Mouse (Mus musculus) hindbrain, embryonic 16.5 days (tissue): ENCODE measurements around the gene Wdfy3. TPM values are rescaled to one million over a fixed set of nuclear protein-coding genes. Genes with fewer than 3 reads are reported as not detected.

ENCODE experiments used
- ATAC-seq: fragments of 200-750 bp; cut with Nextera tagmentation; 2 replicates; pipeline ENCODE4 v1.8.0; 2017; ENCODE audit warnings: moderate TSS enrichment, moderate library complexity
- H3K27ac ChIP-seq: fragments of 300-500 bp; sonication (generic); 2 replicates; pipeline ENCODE4 v1.5.1; 2014; ENCODE audit warnings: low read depth, mild to moderate bottlenecking, control low read depth, low read length, moderate library complexity
- H3K27me3 ChIP-seq: fragments of 300-500 bp; sonication (generic); replicated peaks from 2 replicates; pipeline ENCODE4 v1.6.1; 2014; ENCODE audit warnings: low read length; ENCODE audit not compliant: control insufficient read depth, insufficient read depth
- H3K36me3 ChIP-seq: fragments of 300-500 bp; sonication (generic); 2 replicates; pipeline ENCODE4 v1.6.1; 2014; ENCODE audit warnings: mild to moderate bottlenecking, low read length, moderate library complexity, mixed read lengths; ENCODE audit not compliant: control insufficient read depth, insufficient read depth
- H3K4me1 ChIP-seq: fragments of 300-500 bp; sonication (generic); 2 replicates; pipeline ENCODE4 v1.6.1; 2014; ENCODE audit warnings: low read depth, low read length; ENCODE audit not compliant: control insufficient read depth, insufficient read depth
- H3K4me2 ChIP-seq: fragments of 300-500 bp; sonication (generic); 2 replicates; pipeline ENCODE4 v1.6.1; 2014; ENCODE audit warnings: mild to moderate bottlenecking, low read length, control low read depth, moderate library complexity
- H3K4me3 ChIP-seq: fragments of 300-500 bp; sonication (generic); 2 replicates; pipeline ENCODE4 v1.5.1; 2014; ENCODE audit warnings: mild to moderate bottlenecking, low read length, control low read depth, moderate library complexity
- H3K9ac ChIP-seq: fragments of 300-500 bp; sonication (generic); 2 replicates; pipeline ENCODE4 v1.6.1; 2014; ENCODE audit warnings: low read depth, mild to moderate bottlenecking, control low read depth, low read length, moderate library complexity
- H3K9me3 ChIP-seq: fragments of 300-500 bp; sonication (generic); 2 replicates; pipeline ENCODE4 v1.6.1; 2014; ENCODE audit warnings: mild to moderate bottlenecking, low read length, moderate library complexity; ENCODE audit not compliant: control insufficient read depth
- WGBS: fragments of 180-500 bp; shearing (Covaris S2); extraction: QIAGEN DNeasy Blood & Tissue Kit; methylation state at CpG from one replicate; pipeline ENCODE4 v1.1.7; 2014; 5-methylcytosine and 5-hydroxymethylcytosine counted together
- polyA plus RNA-seq: library from polyadenylated mRNA; unstranded; fragments of >200 nt; fragmentation: Nextera tagmentation; extraction: Ambion mirVana; gene quantifications from 2 replicates; pipeline ENCODE4 v1.2.1, GENCODE M21; 2015

The Wdfy3 gene
- polyA plus RNA-seq, 1 experiment from 2014 or later, result 22.5 TPM

DNA sequence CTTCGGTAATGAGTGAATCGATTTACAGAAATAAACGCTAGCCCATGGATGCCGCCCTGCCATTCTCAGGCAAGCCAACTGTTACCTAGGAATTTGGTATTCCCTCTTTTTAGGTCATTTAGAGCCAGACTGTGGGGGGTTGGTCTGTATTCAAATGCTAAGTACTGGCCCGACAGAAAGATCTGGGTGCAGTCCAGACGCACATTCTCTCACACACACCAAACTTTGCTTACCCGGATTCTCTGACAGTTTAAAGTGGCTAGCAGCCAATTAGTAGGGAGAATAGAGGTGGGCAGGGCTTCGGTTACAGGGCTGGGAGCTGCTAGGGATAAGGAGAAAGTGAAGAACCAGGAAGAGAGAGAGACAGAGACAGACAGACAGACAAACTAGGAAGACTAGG is 55.5 kb downstream of the Wdfy3 start:
- H3K4me2 ChIP-seq, result no peak overlapping the region
- H3K27ac ChIP-seq, result no peak overlapping the region
- no peaks in the 10 kb centered on the region for H3K9me3 ChIP-seq
- no peak overlapping the region for H3K9ac ChIP-seq
- H3K4me1 ChIP-seq, result no peaks in the 10 kb centered on the region
- ATAC-seq, result peak; percentile 78
- no peaks in the 10 kb centered on the region for H3K27me3 ChIP-seq
- H3K36me3 ChIP-seq, result 0 out of 2 replicates have a peak, but pooled peaks cover 2% of the 10 kb centered on the region
- H3K4me3 ChIP-seq, result no peak overlapping the region
- WGBS, result 67% methylated on average over 8 of the region's 8 CpGs

GRCm38 (mm10) chr5:102013781-102014180 is 55.9 kb downstream of the Wdfy3 start:
- H3K27ac ChIP-seq, result no peak overlapping the region
- H3K36me3 ChIP-seq, result peaks cover 2% of the 10 kb centered on the region; the same call in 1 of the 2 replicates
- H3K4me1 ChIP-seq, result no peaks in the 10 kb centered on the region
- no peaks in the 10 kb centered on the region for H3K27me3 ChIP-seq
- ATAC-seq, result peak; percentile 35; the same call in 1 of the 2 replicates
- no peaks in the 10 kb centered on the region for H3K9me3 ChIP-seq
- no peak overlapping the region for H3K9ac ChIP-seq
- H3K4me2 ChIP-seq, result no peak overlapping the region
- WGBS, result 71% methylated on average over 7 of the region's 7 CpGs
- no peak overlapping the region for H3K4me3 ChIP-seq

GRCm38 (mm10) chr5:102010961-102011360 is 58.8 kb downstream of the Wdfy3 start:
- WGBS, result 89% methylated on average over 2 of the region's 2 CpGs
- ATAC-seq, result no peak
- no peak overlapping the region for H3K4me3 ChIP-seq
- no peak overlapping the region for H3K4me2 ChIP-seq
- no peaks in the 10 kb centered on the region for H3K27me3 ChIP-seq
- H3K9ac ChIP-seq, result no peak overlapping the region
- H3K4me1 ChIP-seq, result no peaks in the 10 kb centered on the region
- peaks cover 4% of the 10 kb centered on the region; the same call in 1 of the 2 replicates for H3K36me3 ChIP-seq
- H3K27ac ChIP-seq, result no peak overlapping the region
- no peaks in the 10 kb centered on the region for H3K9me3 ChIP-seq

GRCm38 (mm10) chr5:102009606-102010005 is 60.1 kb downstream of the Wdfy3 start:
- Histone ChIP-seq H3K4me2 (no peak overlapping the region), H3K27ac (no peak overlapping the region), H3K27me3 (no peaks in the 10 kb centered on the region), H3K9ac (no peak overlapping the region), H3K36me3 (peaks cover 4% of the 10 kb centered on the region; the same call in 1 of the 2 replicates), H3K4me1 (no peaks in the 10 kb centered on the region), H3K4me3 (no peak overlapping the region), H3K9me3 (no peaks in the 10 kb centered on the region)
- WGBS, result 84% methylated on average over 6 of the region's 6 CpGs
- no peak for ATAC-seq

DNA sequence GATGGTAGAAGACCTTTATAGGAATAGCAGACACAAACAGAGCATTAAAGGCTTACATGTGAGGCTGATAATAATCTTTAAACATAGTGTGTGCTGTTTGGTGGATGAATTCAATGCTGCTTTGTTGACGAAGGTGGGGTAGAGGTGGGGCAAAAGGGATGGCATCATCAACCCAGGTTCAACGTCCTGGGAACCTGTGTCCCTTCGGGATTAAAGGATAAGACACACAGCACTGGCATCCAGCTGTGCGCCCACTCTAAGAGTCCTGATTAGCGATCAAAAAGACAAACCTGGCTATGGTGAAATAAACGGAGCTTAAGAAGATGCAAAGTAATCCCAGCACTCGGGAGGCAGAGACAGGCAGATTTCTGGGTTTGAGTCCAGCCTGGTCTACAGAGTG is 61.0 kb downstream of the Wdfy3 start:
- H3K4me3 ChIP-seq, result no peak overlapping the region
- no peak overlapping the region for H3K27ac ChIP-seq
- H3K36me3 ChIP-seq, result peaks cover 2% of the 10 kb centered on the region; the same call in 1 of the 2 replicates
- ATAC-seq, result no peak
- 86% methylated on average over 7 of the region's 7 CpGs for whole genome bisulfite sequencing
- H3K27me3 ChIP-seq, result no peaks in the 10 kb centered on the region
- no peaks in the 10 kb centered on the region for H3K9me3 ChIP-seq
- no peak overlapping the region for H3K9ac ChIP-seq
- H3K4me1 ChIP-seq, result no peaks in the 10 kb centered on the region
- H3K4me2 ChIP-seq, result no peak overlapping the region

GRCm38 (mm10) chr5:102006218-102006941 is 63.3 kb downstream of the Wdfy3 start:
- Histone ChIP-seq H3K9me3 (no peaks in the 10 kb centered on the region), H3K27me3 (no peaks in the 10 kb centered on the region), H3K4me2 (no peak overlapping the region), H3K27ac (no peak overlapping the region), H3K4me1 (no peaks in the 10 kb centered on the region), H3K4me3 (no peak overlapping the region), H3K36me3 (peaks cover 2% of the 10 kb centered on the region; the same call in 1 of the 2 replicates), H3K9ac (no peak overlapping the region)
- WGBS, result 91% methylated on average over 6 of the region's 6 CpGs
- no peak for ATAC-seq

GRCm38 (mm10) chr5:102003371-102003770 is 66.3 kb downstream of the Wdfy3 start:
- H3K27me3 ChIP-seq, result no peaks in the 10 kb centered on the region
- H3K4me2 ChIP-seq, result no peak overlapping the region
- H3K9ac ChIP-seq, result no peak overlapping the region
- H3K9me3 ChIP-seq, result no peaks in the 10 kb centered on the region
- no peaks in the 10 kb centered on the region for H3K36me3 ChIP-seq
- WGBS, result 68% methylated on average over 3 of the region's 3 CpGs
- no peak for ATAC-seq
- H3K4me3 ChIP-seq, result no peak overlapping the region
- H3K4me1 ChIP-seq, result no peaks in the 10 kb centered on the region
- H3K27ac ChIP-seq, result no peak overlapping the region

DNA sequence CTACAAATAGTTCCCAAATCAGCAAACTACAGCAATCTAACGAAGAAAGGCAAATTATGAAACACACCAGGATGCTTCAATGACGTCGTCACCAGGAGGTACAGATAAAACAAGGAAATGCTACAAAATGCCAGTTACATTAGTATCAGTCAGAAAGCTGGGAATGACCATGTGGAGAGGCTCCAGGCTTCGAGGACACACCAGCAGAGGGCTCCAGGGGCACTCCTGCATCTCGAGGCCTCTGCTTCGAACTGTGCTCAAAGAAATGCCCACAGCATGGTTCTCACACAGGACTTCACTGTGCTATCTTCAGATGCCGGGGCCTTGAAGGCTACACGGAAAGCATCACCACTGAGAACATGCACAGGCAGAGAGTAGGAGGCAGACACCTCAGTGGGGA is 68.7 kb downstream of the Wdfy3 start:
- Histone ChIP-seq H3K9me3 (no peaks in the 10 kb centered on the region), H3K36me3 (no peaks in the 10 kb centered on the region), H3K9ac (no peak overlapping the region), H3K4me3 (no peak overlapping the region), H3K27me3 (no peaks in the 10 kb centered on the region), H3K4me1 (no peaks in the 10 kb centered on the region), H3K4me2 (no peak overlapping the region), H3K27ac (no peak overlapping the region)
- WGBS, result 87% methylated on average over 8 of the region's 8 CpGs
- ATAC-seq, result no peak

DNA sequence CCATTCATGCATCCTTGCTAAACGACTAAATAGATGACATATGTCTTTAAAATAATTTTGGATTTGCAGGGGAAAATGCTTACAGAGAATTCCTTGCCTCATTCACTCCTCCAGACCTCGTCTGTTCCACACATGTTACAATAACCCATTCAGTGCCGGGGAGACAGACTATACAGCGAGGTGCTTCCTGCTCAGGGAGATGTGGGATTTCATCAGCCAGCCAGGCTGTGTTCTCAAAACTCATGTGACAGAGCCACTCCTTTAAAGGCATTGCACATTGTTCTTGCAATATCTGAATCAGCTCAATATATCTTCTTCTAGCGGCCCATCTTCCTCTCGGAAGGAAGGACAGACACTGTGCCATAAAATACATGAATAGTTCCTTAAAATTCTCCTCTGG is 70.8 kb downstream of the Wdfy3 start:
- WGBS, result 71% methylated on average over 6 of the region's 6 CpGs
- ATAC-seq, result no peak
- Histone ChIP-seq H3K27ac (no peak overlapping the region; the same call in 1 of the 2 replicates), H3K4me2 (no peak overlapping the region), H3K27me3 (no peaks in the 10 kb centered on the region), H3K9me3 (no peaks in the 10 kb centered on the region), H3K4me1 (no peaks in the 10 kb centered on the region), H3K4me3 (no peak overlapping the region), H3K36me3 (no peaks in the 10 kb centered on the region), H3K9ac (no peak overlapping the region)
